Mouse (Mus musculus): ENCODE results near the gene Tmem184b. TPM values are rescaled to one million over a fixed set of nuclear protein-coding genes. Genes with fewer than 3 reads are reported as not detected.
A peak's percentile ranks its signal among the peaks of the same experiment; 100 is the strongest.

Tmem184b gene
- total and polyA plus RNA-seq, 2 experiments from 2014 or later, result 30.1 to 75.7 TPM

DNA sequence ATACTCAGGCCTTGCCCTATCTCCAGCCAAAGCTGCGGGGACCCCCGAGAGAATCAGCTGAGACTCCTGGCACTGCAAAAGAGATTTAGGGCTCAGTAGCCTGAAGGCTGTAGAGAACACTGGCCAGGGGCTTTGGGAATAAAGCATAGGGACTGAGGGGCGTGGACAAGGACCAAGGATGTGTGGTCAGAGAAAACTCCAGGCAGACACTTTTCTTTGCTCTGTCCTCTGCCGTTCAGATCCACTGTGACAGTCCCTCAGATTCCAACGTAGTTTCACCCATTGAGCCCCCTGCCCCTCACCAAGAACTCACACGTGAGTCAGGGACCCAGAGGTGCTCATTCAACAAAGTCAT, 38.9 kb upstream of the Tmem184b start:
- Histone ChIP-seq H3K27ac (ENCODE audit: low read depth, low read length) (peak overlapping the region; percentile 90), H3K27me3 (ENCODE audit: insufficient read depth, low read length) (no peaks in the 10 kb centered on the region), H3K9ac (replicated peaks; ENCODE audit: low read length, poor library complexity, severe bottlenecking) (peak overlapping the region; percentile 98), H3K36me3 (ENCODE audit: insufficient read depth, low read length) (peaks cover 8% of the 10 kb centered on the region), H3K4me1 (ENCODE audit: insufficient read depth, low read length) (peaks cover 22% of the 10 kb centered on the region), H3K4me3 (ENCODE audit: low read depth, low read length) (peak overlapping the region; percentile 93), H3K4me2 (ENCODE audit: low read depth, low read length, poor library complexity, severe bottlenecking) (peak overlapping the region; percentile 98), H3K9me3 (ENCODE audit: low read length) (no peaks in the 10 kb centered on the region)
- WGBS, result 3% methylated on average over 6 of the region's 6 CpGs
- no peak for ATAC-seq (ENCODE audit: low FRiP score)
- DNase-seq (ENCODE audit: low spot score), result peak; percentile 33
- TF ChIP-seq CTCF (IDR thresholded peaks at IDR 0.05), result no peak

- DNase-seq (ENCODE audit: low spot score), result peak; percentile 80
- 1% methylated on average over 58 of the region's 107 CpGs for WGBS
- TF ChIP-seq CTCF (IDR thresholded peaks at IDR 0.05), result no peak
- peak overlapping the region; percentile 98 for H3K9ac ChIP-seq (replicated peaks; ENCODE audit: low read length, poor library complexity, severe bottlenecking)
- peaks cover 11% of the 10 kb centered on the region for H3K36me3 ChIP-seq (ENCODE audit: insufficient read depth, low read length)
- H3K27me3 ChIP-seq (ENCODE audit: insufficient read depth, low read length), result no peaks in the 10 kb centered on the region
- H3K4me3 ChIP-seq (ENCODE audit: low read depth, low read length), result peak overlapping the region; percentile 93
- peak; percentile 67 for ATAC-seq (ENCODE audit: low FRiP score)
- peak overlapping the region; percentile 90 for H3K27ac ChIP-seq (ENCODE audit: low read depth, low read length)
- H3K4me1 ChIP-seq (ENCODE audit: insufficient read depth, low read length), result peaks cover 22% of the 10 kb centered on the region
- peak overlapping the region; percentile 98 for H3K4me2 ChIP-seq (ENCODE audit: low read depth, low read length, poor library complexity, severe bottlenecking)
- no peaks in the 10 kb centered on the region for H3K9me3 ChIP-seq (ENCODE audit: low read length)
These were observed 38.2 kb upstream of the Tmem184b start for GRCm38 (mm10) chr15:79441331-79442256.

- Histone ChIP-seq H3K27ac (ENCODE audit: low read depth, low read length) (peak overlapping the region; percentile 90), H3K9me3 (ENCODE audit: low read length) (no peaks in the 10 kb centered on the region), H3K4me2 (ENCODE audit: low read depth, low read length, poor library complexity, severe bottlenecking) (peak overlapping the region; percentile 98), H3K4me1 (ENCODE audit: insufficient read depth, low read length) (peaks cover 23% of the 10 kb centered on the region), H3K4me3 (ENCODE audit: low read depth, low read length) (peak overlapping the region; percentile 93), H3K27me3 (ENCODE audit: insufficient read depth, low read length) (no peaks in the 10 kb centered on the region), H3K36me3 (ENCODE audit: insufficient read depth, low read length) (peaks cover 11% of the 10 kb centered on the region), H3K9ac (replicated peaks; ENCODE audit: low read length, poor library complexity, severe bottlenecking) (peak overlapping the region; percentile 98)
- WGBS, result 14% methylated on average over 11 of the region's 11 CpGs
- DNase-seq (ENCODE audit: low spot score), result no peak
- peak; percentile 45; the same call in 1 of the 2 replicates for ATAC-seq (ENCODE audit: low FRiP score)
- TF ChIP-seq CTCF (IDR thresholded peaks at IDR 0.05), result no peak
These were observed 37.4 kb upstream of the Tmem184b start for GRCm38 (mm10) chr15:79440651-79441330.

DNA sequence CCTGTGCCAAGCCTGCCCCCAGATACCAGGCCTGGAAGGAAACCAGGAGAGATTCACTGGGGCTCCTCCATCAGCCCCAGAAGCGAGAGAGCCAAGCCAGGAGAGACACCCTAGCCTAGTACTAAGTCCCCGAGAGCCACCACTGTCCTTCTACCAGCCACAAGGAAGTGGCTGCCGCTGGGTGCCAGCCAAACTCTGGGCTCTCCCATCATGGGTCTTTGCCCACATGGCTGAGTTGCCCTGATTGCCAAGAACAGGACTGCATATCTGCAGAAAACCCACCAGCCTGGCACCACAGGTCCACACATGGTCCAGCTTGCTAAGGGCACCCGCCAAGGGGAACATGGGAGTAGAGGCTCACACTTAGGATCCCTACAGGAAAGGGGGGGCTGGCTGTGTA, 36.9 kb upstream of the Tmem184b start:
- peaks cover 28% of the 10 kb centered on the region for H3K4me1 ChIP-seq (ENCODE audit: insufficient read depth, low read length)
- no peak for TF ChIP-seq CTCF (IDR thresholded peaks at IDR 0.05)
- peak; percentile 70 for DNase-seq (ENCODE audit: low spot score)

GRCm38 (mm10) chr15:79439386-79439785, 36.0 kb upstream of the Tmem184b start:
- Histone ChIP-seq H3K27ac (ENCODE audit: low read depth, low read length) (no peak overlapping the region), H3K9ac (replicated peaks; ENCODE audit: low read length, poor library complexity, severe bottlenecking) (peak overlapping the region; percentile 98; the same call in 1 of the 2 replicates), H3K9me3 (ENCODE audit: low read length) (no peaks in the 10 kb centered on the region), H3K36me3 (ENCODE audit: insufficient read depth, low read length) (peaks cover 24% of the 10 kb centered on the region), H3K4me3 (ENCODE audit: low read depth, low read length) (peak overlapping the region; percentile 93; the same call in 1 of the 2 replicates), H3K4me2 (ENCODE audit: low read depth, low read length, poor library complexity, severe bottlenecking) (peak overlapping the region; percentile 98), H3K27me3 (ENCODE audit: insufficient read depth, low read length) (no peaks in the 10 kb centered on the region), H3K4me1 (ENCODE audit: insufficient read depth, low read length) (peaks cover 29% of the 10 kb centered on the region)
- DNase-seq (ENCODE audit: low spot score) (no peak), ATAC-seq (ENCODE audit: low FRiP score) (no peak)
- 72% methylated on average over 4 of the region's 4 CpGs for WGBS
- no peak for TF ChIP-seq CTCF (IDR thresholded peaks at IDR 0.05)

More for the DNA sequence above, 36.9 kb upstream of the Tmem184b start:
- ATAC-seq (ENCODE audit: low FRiP score), result no peak
- no peaks in the 10 kb centered on the region for H3K9me3 ChIP-seq (ENCODE audit: low read length)
- peak overlapping the region; percentile 98 for H3K4me2 ChIP-seq (ENCODE audit: low read depth, low read length, poor library complexity, severe bottlenecking)
- 54% methylated on average over 4 of the region's 4 CpGs for whole genome bisulfite sequencing
- H3K4me3 ChIP-seq (ENCODE audit: low read depth, low read length), result peak overlapping the region; percentile 93
- peaks cover 15% of the 10 kb centered on the region for H3K36me3 ChIP-seq (ENCODE audit: insufficient read depth, low read length)
- 0 out of 2 replicates have a peak overlapping the region, but pooled peaks have one; percentile 13 for H3K27ac ChIP-seq (ENCODE audit: low read depth, low read length)
- H3K27me3 ChIP-seq (ENCODE audit: insufficient read depth, low read length), result no peaks in the 10 kb centered on the region
- H3K9ac ChIP-seq (replicated peaks; ENCODE audit: low read length, poor library complexity, severe bottlenecking), result peak overlapping the region; percentile 98
